Mouse (Mus musculus): ENCODE results near the gene Cox17. TPM values are rescaled to one million over a fixed set of nuclear protein-coding genes. Genes with fewer than 3 reads are reported as not detected.

Gene Cox17
- polyA plus RNA-seq, 1 experiment, result 170 TPM

- TF ChIP-seq CTCF (conservative IDR thresholded peaks at IDR 0.05; ENCODE audit: insufficient read depth, insufficient read length, low read depth, low read length) (no peak), POLR2A (IDR thresholded peaks at IDR 0.05; ENCODE audit: low read depth, low read length) (no peak)
- no peak overlapping the region for H3K4me3 ChIP-seq (ENCODE audit: insufficient read depth, low read depth, low read length)
- no peak for DNase-seq
- no peaks in the 10 kb centered on the region for H3K27me3 ChIP-seq (replicated peaks; ENCODE audit: control insufficient read depth, insufficient read depth, low read length)
- no peak overlapping the region for H3K27ac ChIP-seq (ENCODE audit: insufficient read depth, low read depth, low read length)
- no peaks in the 10 kb centered on the region for H3K4me1 ChIP-seq (ENCODE audit: control insufficient read depth, insufficient read depth, low read length)
- H3K36me3 ChIP-seq (ENCODE audit: control insufficient read depth, insufficient read depth, low read length), result no peaks in the 10 kb centered on the region
- WGBS, result over 99% methylated on average over 2 of the region's 2 CpGs
Measured at GRCm38 (mm10) chr16:38383683-38384082, 36.9 kb downstream of the Cox17 start.

GRCm38 (mm10) chr16:38385184-38385634, 38.4 kb downstream of the Cox17 start:
- H3K36me3 ChIP-seq (ENCODE audit: control insufficient read depth, insufficient read depth, low read length), result no peaks in the 10 kb centered on the region
- no peaks in the 10 kb centered on the region for H3K27me3 ChIP-seq (replicated peaks; ENCODE audit: control insufficient read depth, insufficient read depth, low read length)
- DNase-seq, result no peak
- no peak overlapping the region for H3K27ac ChIP-seq (ENCODE audit: insufficient read depth, low read depth, low read length)
- H3K4me1 ChIP-seq (ENCODE audit: control insufficient read depth, insufficient read depth, low read length), result no peaks in the 10 kb centered on the region
- no peak overlapping the region for H3K4me3 ChIP-seq (ENCODE audit: insufficient read depth, low read depth, low read length)
- WGBS, result 81% methylated on average over 6 of the region's 6 CpGs
- TF ChIP-seq POLR2A (IDR thresholded peaks at IDR 0.05; ENCODE audit: low read depth, low read length) (no peak), CTCF (conservative IDR thresholded peaks at IDR 0.05; ENCODE audit: insufficient read depth, insufficient read length, low read depth, low read length) (no peak)

GRCm38 (mm10) chr16:38385700-38386099, 38.9 kb downstream of the Cox17 start:
- Histone ChIP-seq H3K36me3 (ENCODE audit: control insufficient read depth, insufficient read depth, low read length) (no peaks in the 10 kb centered on the region), H3K27ac (ENCODE audit: insufficient read depth, low read depth, low read length) (no peak overlapping the region), H3K4me1 (ENCODE audit: control insufficient read depth, insufficient read depth, low read length) (no peaks in the 10 kb centered on the region), H3K4me3 (ENCODE audit: insufficient read depth, low read depth, low read length) (no peak overlapping the region), H3K27me3 (replicated peaks; ENCODE audit: control insufficient read depth, insufficient read depth, low read length) (no peaks in the 10 kb centered on the region)
- TF ChIP-seq CTCF (conservative IDR thresholded peaks at IDR 0.05; ENCODE audit: insufficient read depth, insufficient read length, low read depth, low read length), result no peak
- TF ChIP-seq POLR2A (IDR thresholded peaks at IDR 0.05; ENCODE audit: low read depth, low read length), result no peak
- DNase-seq, result no peak
- 91% methylated on average over 4 of the region's 4 CpGs for WGBS

GRCm38 (mm10) chr16:38387389-38387788, 40.6 kb downstream of the Cox17 start:
- DNase-seq, result no peak
- no peak for TF ChIP-seq CTCF (conservative IDR thresholded peaks at IDR 0.05; ENCODE audit: insufficient read depth, insufficient read length, low read depth, low read length)
- no peak for TF ChIP-seq POLR2A (IDR thresholded peaks at IDR 0.05; ENCODE audit: low read depth, low read length)
- Histone ChIP-seq H3K27me3 (replicated peaks; ENCODE audit: control insufficient read depth, insufficient read depth, low read length) (no peaks in the 10 kb centered on the region), H3K27ac (ENCODE audit: insufficient read depth, low read depth, low read length) (no peak overlapping the region), H3K4me1 (ENCODE audit: control insufficient read depth, insufficient read depth, low read length) (no peaks in the 10 kb centered on the region), H3K36me3 (ENCODE audit: control insufficient read depth, insufficient read depth, low read length) (no peaks in the 10 kb centered on the region), H3K4me3 (ENCODE audit: insufficient read depth, low read depth, low read length) (no peak overlapping the region)
- WGBS, result 91% methylated on average over 6 of the region's 6 CpGs

GRCm38 (mm10) chr16:38388757-38389156, 42.0 kb downstream of the Cox17 start:
- Histone ChIP-seq H3K4me3 (ENCODE audit: insufficient read depth, low read depth, low read length) (no peak overlapping the region), H3K4me1 (ENCODE audit: control insufficient read depth, insufficient read depth, low read length) (no peaks in the 10 kb centered on the region)
- 70% methylated on average over 6 of the region's 6 CpGs for WGBS

GRCm38 (mm10) chr16:38389284-38389893, 42.6 kb downstream of the Cox17 start:
- Histone ChIP-seq H3K27me3 (replicated peaks; ENCODE audit: control insufficient read depth, insufficient read depth, low read length) (no peaks in the 10 kb centered on the region), H3K27ac (ENCODE audit: insufficient read depth, low read depth, low read length) (no peak overlapping the region), H3K4me3 (ENCODE audit: insufficient read depth, low read depth, low read length) (no peak overlapping the region), H3K4me1 (ENCODE audit: control insufficient read depth, insufficient read depth, low read length) (no peaks in the 10 kb centered on the region), H3K36me3 (ENCODE audit: control insufficient read depth, insufficient read depth, low read length) (no peaks in the 10 kb centered on the region)
- WGBS, result 64% methylated on average over 8 of the region's 8 CpGs
- no peak for DNase-seq
- no peak for TF ChIP-seq POLR2A (IDR thresholded peaks at IDR 0.05; ENCODE audit: low read depth, low read length)
- TF ChIP-seq CTCF (conservative IDR thresholded peaks at IDR 0.05; ENCODE audit: insufficient read depth, insufficient read length, low read depth, low read length), result no peak

More at GRCm38 (mm10) chr16:38388757-38389156, 42.0 kb downstream of the Cox17 start:
- no peak for TF ChIP-seq POLR2A (IDR thresholded peaks at IDR 0.05; ENCODE audit: low read depth, low read length)
- TF ChIP-seq CTCF (conservative IDR thresholded peaks at IDR 0.05; ENCODE audit: insufficient read depth, insufficient read length, low read depth, low read length), result no peak
- DNase-seq, result no peak
- H3K36me3 ChIP-seq (ENCODE audit: control insufficient read depth, insufficient read depth, low read length), result no peaks in the 10 kb centered on the region
- no peak overlapping the region for H3K27ac ChIP-seq (ENCODE audit: insufficient read depth, low read depth, low read length)
- H3K27me3 ChIP-seq (replicated peaks; ENCODE audit: control insufficient read depth, insufficient read depth, low read length), result no peaks in the 10 kb centered on the region

- TF ChIP-seq POLR2A (IDR thresholded peaks at IDR 0.05; ENCODE audit: low read depth, low read length) (no peak), CTCF (conservative IDR thresholded peaks at IDR 0.05; ENCODE audit: insufficient read depth, insufficient read length, low read depth, low read length) (no peak)
- Histone ChIP-seq H3K4me1 (ENCODE audit: control insufficient read depth, insufficient read depth, low read length) (no peaks in the 10 kb centered on the region), H3K27me3 (replicated peaks; ENCODE audit: control insufficient read depth, insufficient read depth, low read length) (no peaks in the 10 kb centered on the region), H3K36me3 (ENCODE audit: control insufficient read depth, insufficient read depth, low read length) (no peaks in the 10 kb centered on the region), H3K27ac (ENCODE audit: insufficient read depth, low read depth, low read length) (no peak overlapping the region), H3K4me3 (ENCODE audit: insufficient read depth, low read depth, low read length) (no peak overlapping the region)
- DNase-seq, result no peak
- WGBS, result 93% methylated on average over 7 of the region's 7 CpGs
Measured at GRCm38 (mm10) chr16:38390322-38390721, 43.5 kb downstream of the Cox17 start.

Measured in kidney, adult 2 months (tissue).